Mouse (Mus musculus): ENCODE data around the gene Drd5. TPM values are rescaled to one million over a fixed set of nuclear protein-coding genes. Genes with fewer than 3 reads are reported as not detected.
A peak's percentile ranks its signal among the peaks of the same experiment; 100 is the strongest.

The Drd5 gene
- total RNA-seq, 2 experiments from 2014 or later: 1.4 to 2.0 TPM

GRCm38 (mm10) chr5:38364396-38364795 lies 45.2 kb downstream of the Drd5 start:
- DNase-seq (ENCODE audit: extremely low spot score in 1 of 2, low spot score in 2 of 2): peak; percentile 37 to 55

GRCm38 (mm10) chr5:38365521-38365920 lies 46.4 kb downstream of the Drd5 start:
- intact Hi-C loops (cut with DNase I): no loop called here
- Histone ChIP-seq H3K27ac (no peak overlapping the region), H3K4me3 (no peak overlapping the region)
- DNase-seq (ENCODE audit: extremely low spot score in 1 of 2, low spot score in 2 of 2): no peak
- TF ChIP-seq CTCF (IDR thresholded peaks at IDR 0.05): no peak

More at GRCm38 (mm10) chr5:38364396-38364795, 45.2 kb downstream of the Drd5 start:
- Histone ChIP-seq H3K4me3 (no peak overlapping the region), H3K27ac (no peak overlapping the region; the same call in 1 of the 2 replicates)
- intact Hi-C loops (cut with DNase I): no loop called here
- no peak for TF ChIP-seq CTCF (IDR thresholded peaks at IDR 0.05)

- no peak for DNase-seq (ENCODE audit: extremely low spot score in 1 of 2, low spot score in 2 of 2)
- intact Hi-C loops (cut with DNase I): no loop called here
- no peak for TF ChIP-seq CTCF (IDR thresholded peaks at IDR 0.05)
- Histone ChIP-seq H3K4me3 (peak overlapping the region; percentile 18), H3K27ac (0 out of 2 replicates have a peak overlapping the region, but pooled peaks have one; percentile 15)
Observed at GRCm38 (mm10) chr5:38366650-38367470, 47.7 kb downstream of the Drd5 start.

GRCm38 (mm10) chr5:38371308-38371707 lies 52.1 kb downstream of the Drd5 start:
- no peak overlapping the region for H3K4me3 ChIP-seq
- intact Hi-C loops (cut with DNase I): no loop called here
- TF ChIP-seq CTCF (IDR thresholded peaks at IDR 0.05): no peak
- no peak for DNase-seq (ENCODE audit: extremely low spot score in 1 of 2, low spot score in 2 of 2)
- no peak overlapping the region for H3K27ac ChIP-seq

Other genes with a start within 250 kb of the Drd5 start
- 100 to 1,000 TPM; 417 to 506 TPM for gene Nsg1, start 159.5 kb upstream of the Drd5 start, total RNA-seq (2021)
- gene Zbtb49, start 98.9 kb upstream of the Drd5 start, total RNA-seq (2021): 10 to 100 TPM; 21.1 to 22.9 TPM
- gene Lyar, start 98.9 kb upstream of the Drd5 start, total RNA-seq (2021): 10 to 100 TPM; 10.7 to 12.1 TPM
- gene Tmem128, start 59.2 kb upstream of the Drd5 start, total RNA-seq (2021): 10 to 100 TPM; 30.1 to 34.1 TPM
- gene Otop1, start 43.4 kb upstream of the Drd5 start, total RNA-seq (2021): not detected
- gene Slc2a9, start 183.8 kb downstream of the Drd5 start, total RNA-seq (2021): under 1 TPM; 0.37 to 0.95 TPM
- gene Wdr1, start 243.9 kb downstream of the Drd5 start, total RNA-seq (2021): 100 to 1,000 TPM; 149 to 155 TPM

All from left cerebral cortex, adult 2 months (tissue).